Mouse (Mus musculus) heart, postnatal 25 days (tissue): ENCODE measurements around the gene Olfr654. TPM values are rescaled to one million over a fixed set of nuclear protein-coding genes. Genes with fewer than 3 reads are reported as not detected.

Experiments
- DNase-seq: peaks from one replicate; pipeline ENCODE4 v3.0.0; 2022; ENCODE audit warnings: low spot score
- intact Hi-C: fragments of 180-260 bp; cut with DNase I; formaldehyde crosslinking; loops from one replicate; pipeline ENCODE4 v1.15.1; 2025
- total RNA-seq, 2 experiments: library from RNA; stranded (reverse); gene quantifications; 2 replicates each; pipeline ENCODE4 v1.2.3; 2021

The Olfr654 gene
- total RNA-seq = not detected

DNA sequence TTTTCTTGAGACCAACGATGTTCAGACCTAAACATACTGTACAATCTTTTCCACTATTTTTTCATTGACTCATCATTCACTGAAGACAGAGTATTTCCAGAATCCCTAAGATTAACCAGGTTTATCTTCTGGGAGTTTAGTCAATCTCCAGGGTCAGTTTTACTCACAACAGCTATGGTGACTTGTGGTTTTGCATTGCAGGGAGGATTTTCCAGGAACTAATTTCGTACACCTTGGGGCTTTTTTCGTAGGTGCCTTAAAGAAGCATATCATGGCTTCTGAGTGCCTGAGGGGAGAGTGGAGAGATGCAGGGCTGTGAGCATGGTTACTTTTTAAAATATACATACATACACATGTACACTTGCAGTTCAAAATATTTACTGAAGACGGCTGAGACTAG is at the start of gene Olfr654:
Gene Olfr654, plus strand, starts transcription at position 301 of the 400 bp plus-strand sequence.
- no peak for DNase-seq
- intact Hi-C loops = no loop called here

- intact Hi-C loops = no loop called here
- DNase-seq = no peak
Measured at GRCm38 (mm10) chr7:104549833-104550232, 37.0 kb upstream of the Olfr654 start, which contains the start of gene Olfr651. Gene Olfr651, plus strand, starts transcription at chr7:104550133.

DNA sequence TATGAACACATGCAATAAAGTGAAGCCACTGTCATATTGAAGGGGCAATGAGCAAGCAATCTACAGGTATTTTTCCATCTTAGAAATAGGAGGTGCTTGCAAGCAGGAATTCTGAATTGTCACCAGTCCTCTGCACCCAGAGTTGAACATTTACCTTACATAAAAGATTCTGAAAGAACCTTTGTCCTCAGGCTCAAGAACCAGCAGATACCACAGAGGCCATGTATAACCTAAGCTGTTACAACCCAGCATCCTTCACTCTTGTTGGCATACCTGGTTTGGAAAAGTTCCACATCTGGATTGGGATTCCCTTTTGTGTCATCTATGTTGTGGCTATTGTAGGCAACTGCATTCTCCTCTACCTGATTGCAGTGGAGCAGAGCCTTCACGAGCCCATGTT is 34.1 kb upstream of the Olfr654 start:
- intact Hi-C loops = no loop called here
- no peak for DNase-seq

GRCm38 (mm10) chr7:104560601-104561000 is 26.2 kb upstream of the Olfr654 start, which contains the start of gene Olfr652:
Gene Olfr652, plus strand, starts transcription at chr7:104560901.
- no peak for DNase-seq
- intact Hi-C loops = no loop called here

- intact Hi-C loops = no loop called here
- DNase-seq = no peak
Measured at GRCm38 (mm10) chr7:104577014-104577413, 9.8 kb upstream of the Olfr654 start, which contains the start of gene Olfr653. Gene Olfr653, plus strand, starts transcription at chr7:104577314.

- DNase-seq = no peak
- intact Hi-C loops = no loop called here
Measured at GRCm38 (mm10) chr7:104580846-104581245, 6.0 kb upstream of the Olfr654 start.

DNA sequence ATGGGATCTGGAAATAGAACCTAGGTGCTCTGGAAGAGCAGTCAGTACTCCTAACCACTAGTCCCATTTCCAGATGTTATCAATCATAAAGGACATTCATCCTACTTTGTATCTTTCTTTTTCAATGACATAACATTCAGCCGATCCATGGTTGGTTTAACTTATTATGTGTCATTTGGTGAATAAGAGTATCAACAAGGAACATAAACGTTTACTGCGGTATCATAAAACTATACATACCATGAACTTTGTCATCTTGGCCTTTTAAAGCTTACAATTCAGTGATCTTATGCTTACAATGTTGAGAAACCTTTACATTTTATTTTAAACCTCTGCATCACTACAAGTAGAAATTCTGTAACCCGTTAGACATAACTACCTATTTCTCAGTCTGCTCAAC is 5.4 kb upstream of the Olfr654 start:
- no peak for DNase-seq
- intact Hi-C loops = no loop called here

- no peak for DNase-seq
- intact Hi-C loops = no loop called here
Measured at GRCm38 (mm10) chr7:104588274-104588673, 1.4 kb downstream of the Olfr654 start.

GRCm38 (mm10) chr7:104601679-104602078 is 14.9 kb downstream of the Olfr654 start, which contains the start of gene Olfr655:
Gene Olfr655, minus strand, starts transcription at chr7:104601779.
- no peak for DNase-seq
- intact Hi-C loops = no loop called here

DNA sequence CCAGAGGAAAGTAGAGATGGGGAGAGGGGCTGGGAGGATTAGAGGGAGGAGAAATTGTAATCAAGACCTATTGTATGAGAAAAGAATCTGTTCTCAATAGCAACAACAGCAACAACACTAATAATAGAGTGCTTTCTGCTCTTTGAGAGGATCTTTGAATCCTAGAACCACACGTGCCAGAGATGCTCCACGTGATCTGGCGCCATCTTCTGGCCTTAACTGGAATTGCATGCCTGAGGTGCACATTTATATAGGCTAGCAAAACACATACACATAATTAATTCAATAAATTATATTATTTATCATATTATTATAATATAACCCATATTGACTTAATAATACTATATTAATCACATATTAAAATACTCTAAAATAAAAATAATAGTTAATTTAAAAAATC is 16.3 kb downstream of the Olfr654 start:
- intact Hi-C loops = no loop called here
- no peak for DNase-seq

DNA sequence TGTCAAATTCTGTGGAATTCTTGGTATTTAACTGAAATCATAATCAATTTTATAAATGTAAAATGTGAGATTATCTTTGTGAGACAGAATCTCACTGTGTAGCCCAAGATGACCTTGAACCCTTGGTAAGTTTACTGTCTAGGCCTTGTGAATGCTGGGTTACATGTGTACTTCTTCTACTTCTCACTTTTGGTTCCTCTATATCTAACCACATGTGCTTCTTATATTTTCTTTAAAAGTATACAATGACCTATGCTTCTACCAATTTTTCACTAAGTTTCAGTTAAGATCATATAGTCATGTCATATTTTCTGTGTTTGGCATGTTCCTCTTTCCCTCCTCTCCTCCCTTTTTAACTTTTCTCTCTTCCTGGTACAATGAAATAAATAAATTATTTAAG is 17.9 kb downstream of the Olfr654 start:
- DNase-seq = no peak
- intact Hi-C loops = no loop called here

- intact Hi-C loops = no loop called here
- no peak for DNase-seq
Measured at GRCm38 (mm10) chr7:104613655-104614054, 26.8 kb downstream of the Olfr654 start, which contains the start of gene Olfr656. Gene Olfr656, plus strand, starts transcription at chr7:104613955.

GRCm38 (mm10) chr7:104624494-104624893 is 37.7 kb downstream of the Olfr654 start, which contains the start of gene Olfr657:
Gene Olfr657, plus strand, starts transcription at chr7:104624794.
- intact Hi-C loops = no loop called here
- DNase-seq = no peak

Other genes starting within 250 kb of the Olfr654 start
- 1 to 10 TPM; 5.0 to 5.2 TPM for gene Trim12c, start 233.7 kb upstream of the Olfr654 start, total RNA-seq
- not detected for gene Trim30b, start 217.1 kb upstream of the Olfr654 start, total RNA-seq
- gene Trim30c, start 186.2 kb upstream of the Olfr654 start, total RNA-seq = not detected
- gene Trim30a, start 121.8 kb upstream of the Olfr654 start, total RNA-seq = 1 to 10 TPM; 3.5 to 4.0 TPM
- under 1 TPM; 0.36 to 0.57 TPM for gene Trim30d, start 79.2 kb upstream of the Olfr654 start, total RNA-seq
- gene Olfr651, start 36.9 kb upstream of the Olfr654 start, total RNA-seq = not detected
- gene Olfr652, start 26.1 kb upstream of the Olfr654 start, total RNA-seq = not detected
- gene Olfr653, start 9.7 kb upstream of the Olfr654 start, total RNA-seq = not detected
- not detected for gene Olfr655, start 14.8 kb downstream of the Olfr654 start, total RNA-seq
- gene Olfr656, start 26.9 kb downstream of the Olfr654 start, total RNA-seq = not detected
- not detected for gene Olfr657, start 37.8 kb downstream of the Olfr654 start, total RNA-seq
- gene Olfr658, start 60.3 kb downstream of the Olfr654 start, total RNA-seq = not detected
- gene Olfr659, start 79.7 kb downstream of the Olfr654 start, total RNA-seq = not detected
- not detected for gene Olfr661, start 99.5 kb downstream of the Olfr654 start, total RNA-seq
- not detected for gene Usp17le, start 190.4 kb downstream of the Olfr654 start, total RNA-seq